Mouse (Mus musculus) adrenal gland (tissue): ENCODE data around the gene Fat2.

Experiments
- intact Hi-C: fragments of 180-260 bp; cut with DNase I; formaldehyde crosslinking; loops from one replicate; pipeline ENCODE4 v1.15.1; 2025

Fat2 gene

GRCm38 (mm10) chr11:55329868-55330772 is 6.2 kb downstream of the Fat2 start:
- intact Hi-C loops: no loop called here

- intact Hi-C loops: no loop called here
Measured at GRCm38 (mm10) chr11:55327558-55328409, 8.6 kb downstream of the Fat2 start.

- intact Hi-C loops: no loop called here
Measured at GRCm38 (mm10) chr11:55327111-55327510, 9.3 kb downstream of the Fat2 start.

GRCm38 (mm10) chr11:55326211-55326610 is 10.2 kb downstream of the Fat2 start:
- intact Hi-C loops: no loop called here

GRCm38 (mm10) chr11:55323854-55324253 is 12.5 kb downstream of the Fat2 start:
- intact Hi-C loops: no loop called here

GRCm38 (mm10) chr11:55320990-55321389 is 15.4 kb downstream of the Fat2 start:
- intact Hi-C loops: no loop called here

GRCm38 (mm10) chr11:55315966-55316365 is 20.4 kb downstream of the Fat2 start:
- intact Hi-C loops: no loop called here

GRCm38 (mm10) chr11:55314704-55315047 is 21.7 kb downstream of the Fat2 start:
- intact Hi-C loops: no loop called here

GRCm38 (mm10) chr11:55313768-55314703 is 22.3 kb downstream of the Fat2 start:
- intact Hi-C loops: no loop called here

GRCm38 (mm10) chr11:55302350-55302749 is 34.0 kb downstream of the Fat2 start:
- intact Hi-C loops: no loop called here

- intact Hi-C loops: no loop called here
Measured at GRCm38 (mm10) chr11:55293179-55293578, 43.2 kb downstream of the Fat2 start.

GRCm38 (mm10) chr11:55291901-55292300 is 44.5 kb downstream of the Fat2 start:
- intact Hi-C loops: no loop called here

GRCm38 (mm10) chr11:55289851-55290391 is 46.4 kb downstream of the Fat2 start:
- intact Hi-C loops: no loop called here

GRCm38 (mm10) chr11:55274756-55275155 is 61.6 kb downstream of the Fat2 start:
- intact Hi-C loops: no loop called here

- intact Hi-C loops: no loop called here
Measured at GRCm38 (mm10) chr11:55268580-55268979, 67.8 kb downstream of the Fat2 start.

GRCm38 (mm10) chr11:55265647-55266046 is 70.7 kb downstream of the Fat2 start:
- intact Hi-C loops: no loop called here

- intact Hi-C loops: no loop called here
Measured at GRCm38 (mm10) chr11:55264318-55264717, 72.0 kb downstream of the Fat2 start.

GRCm38 (mm10) chr11:55262000-55262399 is 74.4 kb downstream of the Fat2 start:
- intact Hi-C loops: no loop called here

- intact Hi-C loops: no loop called here
Measured at GRCm38 (mm10) chr11:55261105-55261504, 75.3 kb downstream of the Fat2 start.

GRCm38 (mm10) chr11:55253391-55253790 is 83.0 kb downstream of the Fat2 start:
- intact Hi-C loops: loop anchor here (5.0 kb wide), 2 partner anchors 51 to 124 kb away; partner anchors contain the start of gene Slc36a1

GRCm38 (mm10) chr11:55250527-55250926 is 85.8 kb downstream of the Fat2 start:
- intact Hi-C loops: loop anchor here (5.0 kb wide), 2 partner anchors 48 to 127 kb away; partner anchors contain the start of gene Slc36a1
